Mouse (Mus musculus): ENCODE results near the gene Chrd. TPM values are rescaled to one million over a fixed set of nuclear protein-coding genes. Genes with fewer than 3 reads are reported as not detected.
A peak's percentile ranks its signal among the peaks of the same experiment; 100 is the strongest.

Gene Chrd
- polyA plus RNA-seq, 1 experiment from 2014 or later: 1.5 TPM

GRCm38 (mm10) chr16:20714307-20715080 lies 18.4 kb upstream of the Chrd start:
- H3K9me3 ChIP-seq (replicated peaks; ENCODE audit: control insufficient read depth, low read length): no peaks in the 10 kb centered on the region
- DNase-seq (ENCODE audit: low spot score) (no peak), ATAC-seq (replicated peaks; ENCODE audit: insufficient number of reproducible peaks, low FRiP score, low TSS enrichment, low read depth) (no peak)
- H3K4me2 ChIP-seq (ENCODE audit: low read depth, low read length): peak overlapping the region; percentile 89
- no peak overlapping the region for H3K27ac ChIP-seq (replicated peaks; ENCODE audit: low read depth, low read length)
- no peak overlapping the region for H3K9ac ChIP-seq (replicated peaks; ENCODE audit: low read length)
- no peaks in the 10 kb centered on the region for H3K27me3 ChIP-seq (ENCODE audit: control insufficient read depth, insufficient read depth, low read length)
- peak overlapping the region; percentile 69 for H3K4me3 ChIP-seq (ENCODE audit: low read depth, low read length)
- 31% methylated on average over 11 of the region's 11 CpGs for WGBS
- 0 out of 2 replicates have a peak, but pooled peaks cover 3% of the 10 kb centered on the region for H3K36me3 ChIP-seq (replicated peaks; ENCODE audit: control insufficient read depth, insufficient read depth, low read depth, low read length)
- H3K4me1 ChIP-seq (ENCODE audit: control insufficient read depth, insufficient read depth, low read length): peaks cover 4% of the 10 kb centered on the region; the same call in 1 of the 2 replicates

- 0 out of 2 replicates have a peak, but pooled peaks cover 3% of the 10 kb centered on the region for H3K36me3 ChIP-seq (replicated peaks; ENCODE audit: control insufficient read depth, insufficient read depth, low read depth, low read length)
- peaks cover 4% of the 10 kb centered on the region; the same call in 1 of the 2 replicates for H3K4me1 ChIP-seq (ENCODE audit: control insufficient read depth, insufficient read depth, low read length)
- H3K9ac ChIP-seq (replicated peaks; ENCODE audit: low read length): peak overlapping the region; percentile 83; the same call in 1 of the 2 replicates
- WGBS: 46% methylated on average over 2 of the region's 2 CpGs
- peak overlapping the region; percentile 69 for H3K4me3 ChIP-seq (ENCODE audit: low read depth, low read length)
- H3K27ac ChIP-seq (replicated peaks; ENCODE audit: low read depth, low read length): no peak overlapping the region
- DNase-seq (ENCODE audit: low spot score) (no peak), ATAC-seq (replicated peaks; ENCODE audit: insufficient number of reproducible peaks, low FRiP score, low TSS enrichment, low read depth) (no peak)
- no peaks in the 10 kb centered on the region for H3K9me3 ChIP-seq (replicated peaks; ENCODE audit: control insufficient read depth, low read length)
- no peaks in the 10 kb centered on the region for H3K27me3 ChIP-seq (ENCODE audit: control insufficient read depth, insufficient read depth, low read length)
- peak overlapping the region; percentile 89 for H3K4me2 ChIP-seq (ENCODE audit: low read depth, low read length)
These were observed 17.8 kb upstream of the Chrd start for GRCm38 (mm10) chr16:20715161-20715560.

GRCm38 (mm10) chr16:20715566-20715965 lies 17.4 kb upstream of the Chrd start:
- ATAC-seq (replicated peaks; ENCODE audit: insufficient number of reproducible peaks, low FRiP score, low TSS enrichment, low read depth) (no peak; the same call in 1 of the 2 replicates), DNase-seq (ENCODE audit: low spot score) (no peak)
- Histone ChIP-seq H3K4me3 (ENCODE audit: low read depth, low read length) (peak overlapping the region; percentile 69), H3K27me3 (ENCODE audit: control insufficient read depth, insufficient read depth, low read length) (no peaks in the 10 kb centered on the region), H3K27ac (replicated peaks; ENCODE audit: low read depth, low read length) (peak overlapping the region; percentile 88), H3K9me3 (replicated peaks; ENCODE audit: control insufficient read depth, low read length) (no peaks in the 10 kb centered on the region), H3K4me2 (ENCODE audit: low read depth, low read length) (peak overlapping the region; percentile 89), H3K4me1 (ENCODE audit: control insufficient read depth, insufficient read depth, low read length) (peaks cover 4% of the 10 kb centered on the region; the same call in 1 of the 2 replicates), H3K36me3 (replicated peaks; ENCODE audit: control insufficient read depth, insufficient read depth, low read depth, low read length) (peaks cover 3% of the 10 kb centered on the region; the same call in 1 of the 2 replicates), H3K9ac (replicated peaks; ENCODE audit: low read length) (peak overlapping the region; percentile 83)
- under 1% methylated on average over 12 of the region's 12 CpGs for WGBS

GRCm38 (mm10) chr16:20715976-20716840 lies 16.7 kb upstream of the Chrd start:
- peak overlapping the region; percentile 88 for H3K27ac ChIP-seq (replicated peaks; ENCODE audit: low read depth, low read length)
- peaks cover 4% of the 10 kb centered on the region; the same call in 1 of the 2 replicates for H3K4me1 ChIP-seq (ENCODE audit: control insufficient read depth, insufficient read depth, low read length)
- DNase-seq (ENCODE audit: low spot score): peak; percentile 93
- H3K9me3 ChIP-seq (replicated peaks; ENCODE audit: control insufficient read depth, low read length): no peaks in the 10 kb centered on the region
- H3K4me3 ChIP-seq (ENCODE audit: low read depth, low read length): peak overlapping the region; percentile 69
- H3K27me3 ChIP-seq (ENCODE audit: control insufficient read depth, insufficient read depth, low read length): no peaks in the 10 kb centered on the region
- peak; percentile 90 for ATAC-seq (replicated peaks; ENCODE audit: insufficient number of reproducible peaks, low FRiP score, low TSS enrichment, low read depth)
- peaks cover 3% of the 10 kb centered on the region; the same call in 1 of the 2 replicates for H3K36me3 ChIP-seq (replicated peaks; ENCODE audit: control insufficient read depth, insufficient read depth, low read depth, low read length)
- 0% methylated on average over 51 of the region's 68 CpGs for WGBS
- peak overlapping the region; percentile 83 for H3K9ac ChIP-seq (replicated peaks; ENCODE audit: low read length)
- peak overlapping the region; percentile 89 for H3K4me2 ChIP-seq (ENCODE audit: low read depth, low read length)

- ATAC-seq (replicated peaks; ENCODE audit: insufficient number of reproducible peaks, low FRiP score, low TSS enrichment, low read depth) (0 out of 2 replicates have a peak, but pooled peaks have one; percentile 4), DNase-seq (ENCODE audit: low spot score) (no peak)
- Histone ChIP-seq H3K4me1 (ENCODE audit: control insufficient read depth, insufficient read depth, low read length) (peaks cover 4% of the 10 kb centered on the region; the same call in 1 of the 2 replicates), H3K4me2 (ENCODE audit: low read depth, low read length) (peak overlapping the region; percentile 89), H3K27me3 (ENCODE audit: control insufficient read depth, insufficient read depth, low read length) (no peaks in the 10 kb centered on the region), H3K27ac (replicated peaks; ENCODE audit: low read depth, low read length) (peak overlapping the region; percentile 88), H3K9ac (replicated peaks; ENCODE audit: low read length) (peak overlapping the region; percentile 83), H3K9me3 (replicated peaks; ENCODE audit: control insufficient read depth, low read length) (no peaks in the 10 kb centered on the region), H3K4me3 (ENCODE audit: low read depth, low read length) (peak overlapping the region; percentile 69), H3K36me3 (replicated peaks; ENCODE audit: control insufficient read depth, insufficient read depth, low read depth, low read length) (peaks cover 3% of the 10 kb centered on the region; the same call in 1 of the 2 replicates)
- under 1% methylated on average over 8 of the region's 8 CpGs for WGBS
These were observed 16.1 kb upstream of the Chrd start for GRCm38 (mm10) chr16:20716841-20717180.

- no peaks in the 10 kb centered on the region for H3K27me3 ChIP-seq (ENCODE audit: control insufficient read depth, insufficient read depth, low read length)
- peak within 1 kb of the TSS; percentile 83 for H3K9ac ChIP-seq (replicated peaks; ENCODE audit: low read length)
- DNase-seq (ENCODE audit: low spot score): peak; percentile 97
- peaks cover 3% of the 10 kb centered on the region; the same call in 1 of the 2 replicates for H3K36me3 ChIP-seq (replicated peaks; ENCODE audit: control insufficient read depth, insufficient read depth, low read depth, low read length)
- peak within 1 kb of the TSS; percentile 69 for H3K4me3 ChIP-seq (ENCODE audit: low read depth, low read length)
- peak within 1 kb of the TSS; percentile 89 for H3K4me2 ChIP-seq (ENCODE audit: low read depth, low read length)
- peaks cover 4% of the 10 kb centered on the region; the same call in 1 of the 2 replicates for H3K4me1 ChIP-seq (ENCODE audit: control insufficient read depth, insufficient read depth, low read length)
- H3K9me3 ChIP-seq (replicated peaks; ENCODE audit: control insufficient read depth, low read length): no peaks in the 10 kb centered on the region
- WGBS: 0% methylated on average over 58 of the region's 62 CpGs
- H3K27ac ChIP-seq (replicated peaks; ENCODE audit: low read depth, low read length): peak within 1 kb of the TSS; percentile 88
- peak; percentile 79 for ATAC-seq (replicated peaks; ENCODE audit: insufficient number of reproducible peaks, low FRiP score, low TSS enrichment, low read depth)
These were observed 15.5 kb upstream of the Chrd start, which contains the start of the genes Polr2h and Clcn2 for GRCm38 (mm10) chr16:20717181-20717977. Gene Polr2h (plus strand): TSS chr16:20717665. Gene Clcn2 (minus strand): TSS chr16:20717746.

GRCm38 (mm10) chr16:20717978-20718670 lies 14.8 kb upstream of the Chrd start:
- Histone ChIP-seq H3K27me3 (ENCODE audit: control insufficient read depth, insufficient read depth, low read length) (no peaks in the 10 kb centered on the region), H3K9me3 (replicated peaks; ENCODE audit: control insufficient read depth, low read length) (no peaks in the 10 kb centered on the region), H3K4me3 (ENCODE audit: low read depth, low read length) (peak overlapping the region; percentile 69), H3K4me2 (ENCODE audit: low read depth, low read length) (peak overlapping the region; percentile 89), H3K36me3 (replicated peaks; ENCODE audit: control insufficient read depth, insufficient read depth, low read depth, low read length) (peaks cover under 1% of the 10 kb centered on the region; the same call in 1 of the 2 replicates), H3K9ac (replicated peaks; ENCODE audit: low read length) (peak overlapping the region; percentile 83), H3K27ac (replicated peaks; ENCODE audit: low read depth, low read length) (peak overlapping the region; percentile 88), H3K4me1 (ENCODE audit: control insufficient read depth, insufficient read depth, low read length) (peaks cover 4% of the 10 kb centered on the region; the same call in 1 of the 2 replicates)
- 2% methylated on average over 18 of the region's 18 CpGs for WGBS
- DNase-seq (ENCODE audit: low spot score): peak; percentile 36
- ATAC-seq (replicated peaks; ENCODE audit: insufficient number of reproducible peaks, low FRiP score, low TSS enrichment, low read depth): peak; percentile 4; the same call in 1 of the 2 replicates

All from embryonic facial prominence, embryonic 11.5 days (tissue).